Mouse (Mus musculus): ENCODE measurements around the gene Wipi2. TPM values are rescaled to one million over a fixed set of nuclear protein-coding genes. Genes with fewer than 3 reads are reported as not detected.

Gene Wipi2
- polyA plus RNA-seq, 1 experiment from 2014 or later, result 50.2 TPM

DNA sequence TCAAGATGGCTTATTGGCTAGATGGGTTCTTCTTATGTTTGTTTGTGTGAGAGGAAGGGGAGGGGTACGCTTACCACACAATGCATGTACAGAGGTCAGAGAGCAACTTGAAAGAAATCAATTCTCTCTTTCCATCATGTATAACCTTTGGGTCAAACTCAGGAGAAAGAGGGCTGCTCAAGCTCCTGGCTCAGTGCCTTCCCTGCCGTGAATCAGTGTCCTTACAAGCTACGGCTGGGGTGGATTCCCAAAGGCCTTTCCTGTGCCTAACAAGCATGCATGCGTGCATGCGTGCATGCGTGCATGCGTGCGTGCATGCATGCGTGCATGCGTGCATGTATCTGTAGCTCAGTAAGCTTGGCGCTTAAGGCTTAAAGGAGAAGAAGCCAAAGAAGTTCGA lies 22.2 kb upstream of the Wipi2 start:
- Histone ChIP-seq H3K36me3 (ENCODE audit: control insufficient read depth, insufficient read depth) (no peaks in the 10 kb centered on the region), H3K4me1 (replicated peaks; ENCODE audit: control insufficient read depth, insufficient read depth, low read length) (peaks cover 29% of the 10 kb centered on the region), H3K9me3 (ENCODE audit: control insufficient read depth, low read length) (no peaks in the 10 kb centered on the region), H3K4me2 (ENCODE audit: low read length) (no peak overlapping the region), H3K27ac (ENCODE audit: low read length) (no peak overlapping the region), H3K27me3 (replicated peaks; ENCODE audit: control insufficient read depth, insufficient read depth, low read length) (no peaks in the 10 kb centered on the region), H3K9ac (replicated peaks; ENCODE audit: low read depth, low read length) (no peak overlapping the region), H3K4me3 (replicated peaks; ENCODE audit: low read length) (no peak overlapping the region)
- WGBS, result 90% methylated on average over 12 of the region's 12 CpGs
- ATAC-seq, result no peak

DNA sequence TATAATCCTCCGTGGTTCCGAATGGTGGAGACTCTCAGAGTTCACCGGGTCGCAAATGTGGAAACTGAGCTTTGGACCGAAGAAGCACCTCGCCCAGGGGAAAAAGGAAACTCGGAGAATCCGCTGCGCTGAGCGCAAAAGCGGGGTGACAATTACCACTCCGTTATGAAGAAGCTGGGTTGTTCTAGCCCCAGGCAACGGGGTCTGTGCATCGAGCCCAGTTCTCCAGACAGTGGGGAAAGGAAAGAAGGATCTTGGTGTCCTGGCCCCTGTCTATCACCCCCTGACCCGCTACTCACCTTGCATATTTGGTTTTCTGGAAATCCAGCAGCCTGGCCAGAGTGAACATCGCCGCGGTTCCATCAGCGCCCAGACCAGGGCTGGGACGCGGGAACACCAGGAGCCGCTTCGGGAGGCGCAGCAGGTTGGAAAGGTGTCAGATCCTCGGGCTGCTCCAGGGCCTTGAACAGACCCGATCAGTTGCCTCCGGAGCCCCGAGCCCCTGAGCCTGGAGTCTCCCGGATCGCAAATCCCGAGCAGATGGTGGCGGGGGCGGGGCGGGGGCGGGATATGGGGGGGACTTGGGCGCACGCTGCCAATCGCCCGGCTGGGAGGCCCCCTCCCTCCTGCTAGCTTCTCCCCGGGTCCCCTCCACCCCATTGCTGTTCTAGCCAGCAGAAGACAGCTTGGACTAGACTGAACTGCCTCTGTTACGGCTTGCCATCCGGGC lies 19.1 kb upstream of the Wipi2 start, which contains the start of gene Mmd2:
Gene Mmd2, minus strand, starts transcription at position 542 of the 730 bp plus-strand sequence.
- peak; percentile 92 for ATAC-seq
- H3K4me2 ChIP-seq (ENCODE audit: low read length), result peak within 1 kb of the TSS; percentile 75
- H3K36me3 ChIP-seq (ENCODE audit: control insufficient read depth, insufficient read depth), result no peaks in the 10 kb centered on the region
- no peaks in the 10 kb centered on the region for H3K27me3 ChIP-seq (replicated peaks; ENCODE audit: control insufficient read depth, insufficient read depth, low read length)
- 2% methylated on average over 42 of the region's 42 CpGs for WGBS
- H3K4me1 ChIP-seq (replicated peaks; ENCODE audit: control insufficient read depth, insufficient read depth, low read length), result peaks cover 21% of the 10 kb centered on the region
- no peaks in the 10 kb centered on the region for H3K9me3 ChIP-seq (ENCODE audit: control insufficient read depth, low read length)
- H3K4me3 ChIP-seq (replicated peaks; ENCODE audit: low read length), result peak within 1 kb of the TSS; percentile 81
- peak within 1 kb of the TSS; percentile 84 for H3K27ac ChIP-seq (ENCODE audit: low read length)
- H3K9ac ChIP-seq (replicated peaks; ENCODE audit: low read depth, low read length), result peak within 1 kb of the TSS; percentile 79

DNA sequence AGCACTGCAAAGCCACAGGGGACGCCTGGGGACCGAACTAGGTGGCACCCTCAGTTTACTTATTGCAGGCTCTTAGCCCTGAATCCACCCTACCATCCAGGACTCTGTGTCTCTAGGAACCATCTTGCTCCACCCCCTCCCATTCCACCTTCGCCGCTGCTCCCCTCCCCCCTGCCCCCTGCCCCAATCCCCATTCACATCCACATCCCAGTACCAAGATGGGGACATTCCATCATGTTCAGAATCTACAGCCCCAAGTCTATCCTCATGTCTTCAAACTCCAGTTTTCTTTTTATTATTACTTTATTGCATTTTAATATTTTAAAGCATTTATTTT lies 18.5 kb upstream of the Wipi2 start:
- no peaks in the 10 kb centered on the region for H3K9me3 ChIP-seq (ENCODE audit: control insufficient read depth, low read length)
- H3K27ac ChIP-seq (ENCODE audit: low read length), result peak overlapping the region; percentile 84
- ATAC-seq, result no peak
- no peaks in the 10 kb centered on the region for H3K36me3 ChIP-seq (ENCODE audit: control insufficient read depth, insufficient read depth)
- H3K4me2 ChIP-seq (ENCODE audit: low read length), result peak overlapping the region; percentile 75
- WGBS, result 2% methylated on average over 4 of the region's 4 CpGs
- peaks cover 21% of the 10 kb centered on the region for H3K4me1 ChIP-seq (replicated peaks; ENCODE audit: control insufficient read depth, insufficient read depth, low read length)
- H3K27me3 ChIP-seq (replicated peaks; ENCODE audit: control insufficient read depth, insufficient read depth, low read length), result no peaks in the 10 kb centered on the region
- H3K4me3 ChIP-seq (replicated peaks; ENCODE audit: low read length), result peak overlapping the region; percentile 81
- peak overlapping the region; percentile 79 for H3K9ac ChIP-seq (replicated peaks; ENCODE audit: low read depth, low read length)

DNA sequence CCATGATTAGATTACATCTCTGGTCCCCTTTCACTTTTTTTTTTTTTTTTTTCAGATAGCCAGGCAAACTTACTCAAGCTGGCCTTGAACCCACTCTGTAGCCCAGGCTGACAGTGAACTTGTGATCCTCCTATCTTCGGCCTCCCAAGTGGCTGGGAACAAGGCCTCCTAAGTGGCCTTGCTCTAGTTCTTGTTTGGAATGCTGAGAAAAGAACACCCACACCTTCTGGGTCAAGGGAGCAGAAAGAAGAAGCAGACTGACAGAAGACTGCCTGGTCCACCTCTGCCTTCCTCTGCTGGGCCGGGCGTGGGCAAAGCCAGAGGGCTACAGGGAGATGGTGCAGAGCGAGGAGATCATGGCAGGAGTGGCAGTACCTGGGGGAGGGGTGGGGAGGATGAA lies 17.1 kb upstream of the Wipi2 start:
- peaks cover 21% of the 10 kb centered on the region for H3K4me1 ChIP-seq (replicated peaks; ENCODE audit: control insufficient read depth, insufficient read depth, low read length)
- H3K9me3 ChIP-seq (ENCODE audit: control insufficient read depth, low read length), result no peaks in the 10 kb centered on the region
- WGBS, result 81% methylated on average over 4 of the region's 4 CpGs
- no peak for ATAC-seq
- H3K27me3 ChIP-seq (replicated peaks; ENCODE audit: control insufficient read depth, insufficient read depth, low read length), result no peaks in the 10 kb centered on the region
- H3K36me3 ChIP-seq (ENCODE audit: control insufficient read depth, insufficient read depth), result no peaks in the 10 kb centered on the region
- H3K4me2 ChIP-seq (ENCODE audit: low read length), result no peak overlapping the region
- H3K4me3 ChIP-seq (replicated peaks; ENCODE audit: low read length), result no peak overlapping the region
- H3K9ac ChIP-seq (replicated peaks; ENCODE audit: low read depth, low read length), result no peak overlapping the region
- H3K27ac ChIP-seq (ENCODE audit: low read length), result no peak overlapping the region

DNA sequence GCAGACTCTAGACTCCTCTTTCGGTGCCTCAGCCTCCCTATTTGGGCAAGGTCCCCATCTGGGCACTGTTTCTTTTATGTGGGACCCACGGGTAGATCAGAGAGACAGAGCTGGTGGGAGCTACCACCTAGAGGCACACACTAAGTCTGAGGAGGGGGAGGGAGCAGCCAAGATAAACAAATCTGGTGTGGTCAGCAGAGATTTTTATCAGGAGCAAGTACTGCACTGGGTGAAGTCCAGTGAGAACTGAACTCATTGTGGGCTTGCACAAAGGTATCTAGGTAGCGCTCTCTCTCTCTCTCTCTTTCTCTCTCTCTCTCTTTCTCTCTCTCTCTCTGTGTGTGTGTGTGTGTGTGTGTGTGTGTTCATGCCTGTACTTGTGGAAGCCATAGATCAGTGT lies 13.0 kb upstream of the Wipi2 start:
- WGBS, result 76% methylated on average over 3 of the region's 3 CpGs
- H3K27ac ChIP-seq (ENCODE audit: low read length), result no peak overlapping the region
- H3K4me3 ChIP-seq (replicated peaks; ENCODE audit: low read length), result no peak overlapping the region
- no peaks in the 10 kb centered on the region for H3K9me3 ChIP-seq (ENCODE audit: control insufficient read depth, low read length)
- H3K27me3 ChIP-seq (replicated peaks; ENCODE audit: control insufficient read depth, insufficient read depth, low read length), result no peaks in the 10 kb centered on the region
- no peaks in the 10 kb centered on the region for H3K4me1 ChIP-seq (replicated peaks; ENCODE audit: control insufficient read depth, insufficient read depth, low read length)
- H3K4me2 ChIP-seq (ENCODE audit: low read length), result no peak overlapping the region
- ATAC-seq, result no peak
- H3K9ac ChIP-seq (replicated peaks; ENCODE audit: low read depth, low read length), result no peak overlapping the region
- no peaks in the 10 kb centered on the region for H3K36me3 ChIP-seq (ENCODE audit: control insufficient read depth, insufficient read depth)

DNA sequence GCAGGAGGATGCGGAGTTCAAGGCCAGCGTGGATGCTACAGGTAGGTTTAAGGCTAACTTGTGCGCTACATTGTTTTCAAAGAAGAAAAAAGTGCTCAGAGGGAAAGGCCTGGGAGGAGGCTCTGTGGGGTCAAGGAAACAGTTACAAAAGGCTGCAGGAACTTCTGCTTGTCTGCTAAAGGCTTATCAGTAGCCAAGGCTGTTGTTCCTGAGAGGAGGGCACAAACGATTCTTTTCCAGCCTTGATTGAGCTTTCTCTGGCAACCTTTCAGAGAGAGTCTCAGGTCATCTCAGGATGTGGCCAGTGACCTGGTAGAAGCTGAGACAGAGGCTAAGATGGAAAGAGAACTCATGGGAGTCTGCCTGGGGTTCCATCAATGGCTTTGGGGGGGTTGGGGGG lies 11.9 kb upstream of the Wipi2 start:
- H3K4me2 ChIP-seq (ENCODE audit: low read length), result no peak overlapping the region
- no peak overlapping the region for H3K27ac ChIP-seq (ENCODE audit: low read length)

DNA sequence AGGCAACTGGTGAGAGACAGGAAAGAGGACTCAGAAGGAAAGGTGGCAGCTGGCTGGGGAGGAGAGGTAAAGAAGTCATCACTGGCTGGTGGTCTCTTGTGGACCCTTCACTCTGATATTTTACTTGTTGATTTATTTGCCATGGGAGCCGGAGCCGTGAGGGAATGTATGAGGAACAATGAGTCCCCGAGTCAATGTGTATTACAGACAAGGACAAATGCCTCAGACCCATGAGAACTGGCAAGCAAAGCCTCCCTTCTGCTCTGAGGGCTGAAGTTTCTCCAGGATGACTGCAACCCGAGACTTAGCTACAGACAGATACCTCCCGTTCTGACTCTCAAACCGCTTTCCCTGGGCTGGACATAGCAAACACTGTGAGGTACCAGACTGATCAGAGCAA lies 11.2 kb upstream of the Wipi2 start:
- no peaks in the 10 kb centered on the region for H3K27me3 ChIP-seq (replicated peaks; ENCODE audit: control insufficient read depth, insufficient read depth, low read length)
- 72% methylated on average over 6 of the region's 6 CpGs for WGBS
- no peak for ATAC-seq

More for the DNA sequence above, 11.9 kb upstream of the Wipi2 start:
- Histone ChIP-seq H3K9ac (replicated peaks; ENCODE audit: low read depth, low read length) (no peak overlapping the region), H3K4me3 (replicated peaks; ENCODE audit: low read length) (no peak overlapping the region), H3K27me3 (replicated peaks; ENCODE audit: control insufficient read depth, insufficient read depth, low read length) (no peaks in the 10 kb centered on the region), H3K4me1 (replicated peaks; ENCODE audit: control insufficient read depth, insufficient read depth, low read length) (0 out of 2 replicates have a peak, but pooled peaks cover 2% of the 10 kb centered on the region), H3K36me3 (ENCODE audit: control insufficient read depth, insufficient read depth) (no peaks in the 10 kb centered on the region), H3K9me3 (ENCODE audit: control insufficient read depth, low read length) (no peaks in the 10 kb centered on the region)
- WGBS, result 77% methylated on average over 4 of the region's 4 CpGs
- no peak for ATAC-seq

DNA sequence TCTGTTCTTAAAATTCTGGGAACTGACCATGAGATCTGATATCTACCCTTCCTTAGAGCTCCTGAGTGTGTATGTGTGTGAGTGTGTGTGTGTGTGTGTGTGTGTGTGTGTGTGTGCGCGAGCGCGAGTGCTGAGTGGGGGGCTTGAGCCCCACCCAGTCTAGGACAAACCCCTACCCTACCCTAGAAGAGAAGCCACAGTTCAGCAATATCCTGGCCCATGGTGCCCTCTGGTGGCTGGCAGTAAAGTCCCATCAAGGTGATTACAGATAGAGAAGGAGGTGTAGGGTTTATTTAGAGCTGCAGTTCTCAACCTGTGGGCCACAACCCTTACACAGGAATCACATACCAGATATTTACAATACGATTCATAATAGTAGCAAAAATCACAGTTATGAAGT lies 7.6 kb upstream of the Wipi2 start:
- Histone ChIP-seq H3K4me1 (replicated peaks; ENCODE audit: control insufficient read depth, insufficient read depth, low read length) (0 out of 2 replicates have a peak, but pooled peaks cover 2% of the 10 kb centered on the region), H3K36me3 (ENCODE audit: control insufficient read depth, insufficient read depth) (no peaks in the 10 kb centered on the region), H3K9ac (replicated peaks; ENCODE audit: low read depth, low read length) (no peak overlapping the region), H3K27ac (ENCODE audit: low read length) (no peak overlapping the region), H3K4me3 (replicated peaks; ENCODE audit: low read length) (no peak overlapping the region), H3K27me3 (replicated peaks; ENCODE audit: control insufficient read depth, insufficient read depth, low read length) (no peaks in the 10 kb centered on the region), H3K4me2 (ENCODE audit: low read length) (no peak overlapping the region), H3K9me3 (ENCODE audit: control insufficient read depth, low read length) (no peaks in the 10 kb centered on the region)
- peak; percentile 66; the same call in 1 of the 2 replicates for ATAC-seq
- 10% methylated on average over 5 of the region's 5 CpGs for WGBS

More for the DNA sequence above, 11.2 kb upstream of the Wipi2 start:
- no peak overlapping the region for H3K4me2 ChIP-seq (ENCODE audit: low read length)
- H3K9me3 ChIP-seq (ENCODE audit: control insufficient read depth, low read length), result no peaks in the 10 kb centered on the region
- H3K27ac ChIP-seq (ENCODE audit: low read length), result no peak overlapping the region
- no peak overlapping the region for H3K9ac ChIP-seq (replicated peaks; ENCODE audit: low read depth, low read length)
- H3K4me1 ChIP-seq (replicated peaks; ENCODE audit: control insufficient read depth, insufficient read depth, low read length), result 0 out of 2 replicates have a peak, but pooled peaks cover 2% of the 10 kb centered on the region
- H3K36me3 ChIP-seq (ENCODE audit: control insufficient read depth, insufficient read depth), result no peaks in the 10 kb centered on the region
- no peak overlapping the region for H3K4me3 ChIP-seq (replicated peaks; ENCODE audit: low read length)

DNA sequence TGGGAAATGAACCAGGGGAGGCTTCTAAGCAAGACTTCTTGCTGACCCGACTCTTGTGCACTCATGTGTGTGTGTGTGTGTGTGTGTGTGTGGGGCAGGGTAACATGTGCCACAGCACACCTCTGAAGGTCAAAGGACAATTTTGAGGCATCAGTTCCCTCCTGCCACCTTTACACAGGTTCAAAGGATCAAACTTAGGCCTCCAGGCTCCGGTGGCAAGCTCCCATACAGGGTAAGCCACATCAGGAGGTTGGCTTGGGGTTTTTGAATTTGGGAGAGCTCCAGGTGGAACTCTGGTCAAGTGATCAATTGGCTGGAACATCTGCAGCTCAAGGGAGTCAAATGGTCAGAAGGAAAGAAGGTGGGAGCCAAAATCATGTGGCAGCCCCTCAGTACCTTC lies 6.1 kb upstream of the Wipi2 start:
- H3K4me1 ChIP-seq (replicated peaks; ENCODE audit: control insufficient read depth, insufficient read depth, low read length), result 0 out of 2 replicates have a peak, but pooled peaks cover 2% of the 10 kb centered on the region
- ATAC-seq, result no peak
- no peak overlapping the region for H3K4me3 ChIP-seq (replicated peaks; ENCODE audit: low read length)
- H3K27me3 ChIP-seq (replicated peaks; ENCODE audit: control insufficient read depth, insufficient read depth, low read length), result no peaks in the 10 kb centered on the region
- no peaks in the 10 kb centered on the region for H3K36me3 ChIP-seq (ENCODE audit: control insufficient read depth, insufficient read depth)
- no peak overlapping the region for H3K4me2 ChIP-seq (ENCODE audit: low read length)
- H3K27ac ChIP-seq (ENCODE audit: low read length), result no peak overlapping the region
- no peaks in the 10 kb centered on the region for H3K9me3 ChIP-seq (ENCODE audit: control insufficient read depth, low read length)
- H3K9ac ChIP-seq (replicated peaks; ENCODE audit: low read depth, low read length), result no peak overlapping the region
- 83% methylated on average over 2 of the region's 2 CpGs for WGBS

Measured in forebrain, embryonic 16.5 days (tissue).